Mouse (Mus musculus): ENCODE results near the gene Dnaja3.

DNA sequence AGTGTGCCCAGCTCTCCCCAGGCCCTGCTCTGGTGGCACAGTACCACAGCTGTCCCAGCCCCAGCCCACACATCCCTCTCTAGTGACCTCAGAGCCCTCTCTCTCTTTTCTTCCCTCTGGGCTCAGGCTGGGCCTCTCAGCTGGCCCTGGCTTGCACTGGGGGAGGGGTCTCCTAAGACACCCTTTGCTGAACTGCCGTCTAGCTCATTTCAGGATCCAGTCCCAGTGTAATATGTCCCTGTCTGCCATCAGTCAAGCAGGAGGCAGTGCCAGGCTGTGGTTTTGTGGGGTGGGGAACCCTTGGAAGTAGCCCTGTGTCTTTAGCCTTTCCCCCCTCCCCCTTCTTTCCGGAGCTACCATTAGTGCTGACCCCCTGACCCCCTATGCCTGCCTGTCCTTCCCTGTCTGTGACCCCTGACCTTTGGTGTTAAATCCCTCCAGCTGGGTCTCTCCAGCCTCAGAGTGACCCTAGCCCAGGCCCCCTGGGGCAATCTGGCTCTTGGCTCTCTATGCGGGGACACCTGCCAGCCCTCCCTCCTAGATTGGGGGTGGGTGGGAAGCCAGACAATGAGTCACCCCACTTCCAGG, 43.6 kb upstream of the Dnaja3 start:
- no peak for TF ChIP-seq EP300 (IDR thresholded peaks at IDR 0.05; ENCODE audit: low read depth)
- TF ChIP-seq CTCF (IDR thresholded peaks at IDR 0.05; ENCODE audit: low read depth): no peak
